Mouse (Mus musculus) liver, embryonic 12.5 days (tissue): ENCODE measurements around the gene Kirrel3. TPM values are rescaled to one million over a fixed set of nuclear protein-coding genes. Genes with fewer than 3 reads are reported as not detected.

Experiments used
- ATAC-seq: fragments of 200-750 bp; cut with Nextera tagmentation; 2 replicates; pipeline ENCODE4 v1.8.0; 2017; ENCODE audit warnings: moderate number of reproducible peaks, mild to moderate bottlenecking, moderate library complexity
- H3K27ac ChIP-seq: fragments of 300-500 bp; sonication (generic); 2 replicates; pipeline ENCODE4 v1.5.1; 2016; ENCODE audit warnings: mild to moderate bottlenecking
- H3K27me3 ChIP-seq: fragments of 300-500 bp; sonication (generic); replicated peaks from 2 replicates; pipeline ENCODE4 v1.6.1; 2016; ENCODE audit warnings: mild to moderate bottlenecking, moderate library complexity
- H3K36me3 ChIP-seq: fragments of 300-500 bp; sonication (generic); 2 replicates; pipeline ENCODE4 v1.6.1; 2016; ENCODE audit warnings: mild to moderate bottlenecking, moderate library complexity
- H3K4me1 ChIP-seq: fragments of 300-500 bp; sonication (generic); 2 replicates; pipeline ENCODE4 v1.6.1; 2016
- H3K4me2 ChIP-seq: fragments of 300-500 bp; sonication (generic); 2 replicates; pipeline ENCODE4 v1.6.1; 2016; ENCODE audit warnings: mild to moderate bottlenecking, moderate library complexity
- H3K4me3 ChIP-seq: fragments of 300-500 bp; sonication (generic); 2 replicates; pipeline ENCODE4 v1.5.1; 2016; ENCODE audit warnings: mild to moderate bottlenecking, moderate library complexity
- H3K9ac ChIP-seq: fragments of 300-500 bp; sonication (generic); 2 replicates; pipeline ENCODE4 v1.6.1; 2016; ENCODE audit warnings: mild to moderate bottlenecking, moderate library complexity
- H3K9me3 ChIP-seq: fragments of 300-500 bp; sonication (generic); replicated peaks from 2 replicates; pipeline ENCODE4 v1.6.1; 2016; ENCODE audit warnings: mild to moderate bottlenecking, moderate library complexity
- WGBS: fragments of 180-500 bp; shearing (Covaris S2); methylation state at CpG from one replicate; pipeline ENCODE4 v1.1.7; 2016; ENCODE audit not compliant: insufficient replicate concordance; 5-methylcytosine and 5-hydroxymethylcytosine counted together
- polyA plus RNA-seq: library from polyadenylated mRNA; unstranded; fragments of >200 nt; fragmentation: Nextera tagmentation; extraction: Ambion mirVana; gene quantifications from 2 replicates; pipeline ENCODE4 v1.2.1, GENCODE M21; 2016

Kirrel3 gene
- polyA plus RNA-seq, 1 experiment from 2014 or later = 0.46 TPM

GRCm38 (mm10) chr9:34748003-34748402 is 262.3 kb downstream of the Kirrel3 start:
- Histone ChIP-seq H3K27ac (no peak overlapping the region), H3K4me1 (no peaks in the 10 kb centered on the region), H3K36me3 (no peaks in the 10 kb centered on the region), H3K9me3 (no peaks in the 10 kb centered on the region), H3K9ac (no peak overlapping the region), H3K4me3 (no peak overlapping the region), H3K4me2 (no peak overlapping the region), H3K27me3 (no peaks in the 10 kb centered on the region)
- no peak for ATAC-seq
- 27% methylated on average over 2 of the region's 2 CpGs for WGBS

DNA sequence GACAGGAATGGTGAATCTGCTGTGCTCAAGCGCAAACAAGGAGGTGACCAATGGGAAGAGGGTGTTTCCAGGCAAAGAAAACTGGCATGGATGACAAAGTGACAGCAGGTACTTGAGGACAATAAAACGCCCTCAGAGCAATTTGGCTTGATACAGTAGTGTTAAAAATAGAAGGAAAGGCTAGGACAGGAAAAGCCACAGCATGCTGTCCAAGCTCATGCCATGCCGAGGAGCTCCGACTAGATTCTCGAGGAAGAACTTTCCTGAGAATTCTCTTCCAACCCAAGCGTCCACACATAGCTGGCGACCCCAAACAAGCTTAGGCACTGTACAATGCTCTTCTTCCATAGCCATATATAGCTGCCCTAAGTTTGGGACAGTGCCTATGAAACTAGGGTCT is 263.5 kb downstream of the Kirrel3 start:
- no peak for ATAC-seq
- 54% methylated on average over 7 of the region's 7 CpGs for WGBS
- no peak overlapping the region for H3K27ac ChIP-seq
- H3K4me2 ChIP-seq = no peak overlapping the region
- no peaks in the 10 kb centered on the region for H3K27me3 ChIP-seq
- H3K36me3 ChIP-seq = no peaks in the 10 kb centered on the region
- no peaks in the 10 kb centered on the region for H3K9me3 ChIP-seq
- H3K4me1 ChIP-seq = no peaks in the 10 kb centered on the region
- H3K9ac ChIP-seq = no peak overlapping the region
- no peak overlapping the region for H3K4me3 ChIP-seq

DNA sequence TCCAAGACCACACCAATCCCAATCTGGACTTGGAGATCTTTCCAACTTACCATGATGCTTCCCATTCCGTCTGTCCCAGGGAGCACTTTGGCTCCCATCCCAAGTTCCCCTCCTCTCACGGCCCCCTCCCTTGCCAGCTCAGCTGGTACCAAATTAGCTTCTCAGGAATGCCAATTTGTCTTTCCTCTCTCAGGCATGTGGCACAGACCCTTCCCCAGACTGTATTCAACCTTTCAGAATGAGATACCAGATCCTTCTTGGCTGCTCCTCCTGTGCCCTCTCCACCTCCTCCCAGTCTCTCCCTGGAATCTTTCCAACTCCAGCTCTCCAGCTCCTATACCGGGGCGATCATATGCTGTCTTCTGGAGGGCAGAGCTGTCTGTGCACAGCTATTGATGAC is 264.2 kb downstream of the Kirrel3 start:
- Histone ChIP-seq H3K36me3 (no peaks in the 10 kb centered on the region), H3K27ac (no peak overlapping the region), H3K4me3 (no peak overlapping the region), H3K4me1 (no peaks in the 10 kb centered on the region), H3K27me3 (no peaks in the 10 kb centered on the region), H3K9ac (no peak overlapping the region), H3K4me2 (no peak overlapping the region), H3K9me3 (no peaks in the 10 kb centered on the region)
- ATAC-seq = no peak
- 61% methylated on average over 4 of the region's 4 CpGs for WGBS

DNA sequence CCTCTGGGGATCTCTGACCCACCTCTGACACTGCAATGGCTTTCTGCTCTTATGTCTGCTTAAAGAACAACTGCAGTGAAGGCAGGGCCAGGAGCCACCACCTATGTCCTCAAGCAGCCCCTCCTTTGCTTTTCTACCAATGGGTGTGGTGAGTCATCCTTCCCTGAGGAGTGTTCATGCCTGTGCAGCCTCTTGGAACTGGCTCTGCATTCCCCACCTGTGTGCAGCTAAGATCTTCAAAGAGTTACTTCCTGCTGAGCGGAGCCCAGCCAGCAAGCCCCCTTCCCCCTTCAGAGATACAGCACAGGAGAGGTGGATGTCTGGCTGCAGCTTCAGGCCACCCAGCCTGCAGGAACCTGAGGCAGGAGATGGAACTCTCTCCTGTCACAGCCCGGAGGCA is 265.2 kb downstream of the Kirrel3 start:
- no peaks in the 10 kb centered on the region for H3K27me3 ChIP-seq
- H3K4me3 ChIP-seq = no peak overlapping the region
- no peak overlapping the region for H3K27ac ChIP-seq
- H3K9me3 ChIP-seq = no peaks in the 10 kb centered on the region
- H3K9ac ChIP-seq = no peak overlapping the region
- no peaks in the 10 kb centered on the region for H3K36me3 ChIP-seq
- 39% methylated on average over 2 of the region's 2 CpGs for WGBS
- no peaks in the 10 kb centered on the region for H3K4me1 ChIP-seq
- no peak for ATAC-seq
- H3K4me2 ChIP-seq = no peak overlapping the region

- Histone ChIP-seq H3K4me2 (no peak overlapping the region), H3K36me3 (no peaks in the 10 kb centered on the region), H3K9ac (no peak overlapping the region), H3K4me1 (no peaks in the 10 kb centered on the region), H3K27ac (no peak overlapping the region), H3K9me3 (no peaks in the 10 kb centered on the region), H3K27me3 (no peaks in the 10 kb centered on the region), H3K4me3 (no peak overlapping the region)
- ATAC-seq = no peak
- 54% methylated on average over 5 of the region's 5 CpGs for WGBS
Observed at GRCm38 (mm10) chr9:34752076-34752800, 266.5 kb downstream of the Kirrel3 start.

- no peak overlapping the region for H3K27ac ChIP-seq
- H3K36me3 ChIP-seq = no peaks in the 10 kb centered on the region
- ATAC-seq = no peak
- no peak overlapping the region for H3K9ac ChIP-seq
- no peak overlapping the region for H3K4me3 ChIP-seq
- WGBS = 15% methylated on average over 4 of the region's 4 CpGs
- no peaks in the 10 kb centered on the region for H3K27me3 ChIP-seq
- no peak overlapping the region for H3K4me2 ChIP-seq
- no peaks in the 10 kb centered on the region for H3K4me1 ChIP-seq
- no peaks in the 10 kb centered on the region for H3K9me3 ChIP-seq
Observed at GRCm38 (mm10) chr9:34752801-34753170, 267.1 kb downstream of the Kirrel3 start.

DNA sequence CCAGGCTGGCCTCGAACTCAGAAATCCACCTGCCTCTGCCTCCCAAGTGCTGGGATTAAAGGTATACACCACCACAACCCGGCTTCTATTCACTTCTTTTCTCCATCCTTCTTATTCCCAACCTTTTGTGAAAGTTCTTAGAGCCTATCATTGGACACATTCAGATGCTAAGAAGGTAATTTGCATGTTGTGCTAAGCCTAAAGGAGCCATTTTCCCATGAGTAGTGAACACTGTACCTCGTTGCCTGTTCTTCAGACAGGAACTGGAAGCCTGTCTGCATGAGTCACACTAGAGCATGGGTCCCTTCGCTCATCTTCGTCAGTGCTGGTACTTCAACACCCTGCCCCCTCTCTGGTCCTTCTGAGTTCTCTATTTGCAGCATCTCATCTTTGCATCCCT is 268.2 kb downstream of the Kirrel3 start:
- no peak for ATAC-seq
- no peak overlapping the region for H3K9ac ChIP-seq
- H3K27ac ChIP-seq = no peak overlapping the region
- no peaks in the 10 kb centered on the region for H3K9me3 ChIP-seq
- no peaks in the 10 kb centered on the region for H3K27me3 ChIP-seq
- no peaks in the 10 kb centered on the region for H3K4me1 ChIP-seq
- whole genome bisulfite sequencing = 52% methylated on average over 5 of the region's 5 CpGs
- no peak overlapping the region for H3K4me2 ChIP-seq
- no peaks in the 10 kb centered on the region for H3K36me3 ChIP-seq
- no peak overlapping the region for H3K4me3 ChIP-seq

GRCm38 (mm10) chr9:34754523-34755097 is 268.9 kb downstream of the Kirrel3 start:
- 66% methylated on average over 6 of the region's 6 CpGs for WGBS
- no peak for ATAC-seq
- Histone ChIP-seq H3K4me3 (no peak overlapping the region), H3K9ac (no peak overlapping the region), H3K27me3 (no peaks in the 10 kb centered on the region), H3K4me2 (no peak overlapping the region), H3K9me3 (no peaks in the 10 kb centered on the region), H3K36me3 (no peaks in the 10 kb centered on the region), H3K4me1 (no peaks in the 10 kb centered on the region), H3K27ac (no peak overlapping the region)

DNA sequence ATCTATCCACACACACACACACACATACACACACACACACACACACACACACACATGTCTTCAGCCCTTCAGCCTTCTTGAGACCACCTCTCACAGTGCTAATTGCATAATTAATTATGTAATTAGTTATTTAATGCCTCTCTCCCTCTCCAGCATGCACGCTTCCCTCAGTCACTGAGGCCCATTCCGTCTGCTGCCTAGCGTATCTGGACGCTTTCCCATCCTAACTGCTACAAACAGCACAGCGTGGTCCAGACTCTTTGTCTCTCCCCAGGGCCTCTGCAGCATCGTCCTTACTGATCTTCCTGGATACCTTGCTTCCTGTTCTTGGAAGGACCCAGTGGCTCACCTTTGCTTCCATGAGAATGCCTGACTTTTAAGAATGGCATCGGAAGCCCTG is 270.4 kb downstream of the Kirrel3 start:
- Histone ChIP-seq H3K27ac (no peak overlapping the region), H3K4me1 (no peaks in the 10 kb centered on the region), H3K36me3 (no peaks in the 10 kb centered on the region), H3K4me2 (no peak overlapping the region), H3K4me3 (no peak overlapping the region), H3K9ac (no peak overlapping the region), H3K9me3 (no peaks in the 10 kb centered on the region), H3K27me3 (no peaks in the 10 kb centered on the region)
- no peak for ATAC-seq
- WGBS = 72% methylated on average over 7 of the region's 7 CpGs

- 49% methylated on average over 5 of the region's 5 CpGs for WGBS
- H3K27ac ChIP-seq = no peak overlapping the region
Observed at GRCm38 (mm10) chr9:34758925-34759324, 273.2 kb downstream of the Kirrel3 start.

DNA sequence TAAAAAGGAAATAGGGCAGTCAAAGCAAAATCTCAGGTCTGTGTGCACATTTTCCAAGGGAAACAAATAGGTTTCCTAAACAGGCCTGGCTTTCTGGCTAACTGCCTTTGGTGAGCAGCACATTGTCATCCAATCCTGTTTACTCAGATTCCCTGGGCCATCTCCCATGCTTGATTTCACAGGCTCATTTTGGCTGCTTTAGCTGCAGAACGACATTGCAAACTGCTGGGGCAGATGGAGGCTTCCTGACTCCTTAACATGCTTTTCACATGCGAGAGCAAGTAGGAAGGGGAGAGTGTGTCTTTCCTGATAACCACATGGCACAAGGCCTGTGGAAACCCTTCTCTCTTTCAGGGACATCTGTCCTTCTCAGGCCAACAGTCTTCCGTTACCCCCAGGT is 274.8 kb downstream of the Kirrel3 start:
- H3K4me2 ChIP-seq = no peak overlapping the region
- H3K27ac ChIP-seq = no peak overlapping the region
- H3K4me1 ChIP-seq = no peaks in the 10 kb centered on the region
- no peaks in the 10 kb centered on the region for H3K27me3 ChIP-seq
- WGBS = 61% methylated on average over 3 of the region's 3 CpGs
- no peak for ATAC-seq
- H3K36me3 ChIP-seq = no peaks in the 10 kb centered on the region
- H3K4me3 ChIP-seq = no peak overlapping the region
- H3K9ac ChIP-seq = no peak overlapping the region
- no peaks in the 10 kb centered on the region for H3K9me3 ChIP-seq

More at GRCm38 (mm10) chr9:34758925-34759324, 273.2 kb downstream of the Kirrel3 start:
- H3K4me2 ChIP-seq = no peak overlapping the region
- H3K9ac ChIP-seq = no peak overlapping the region
- no peaks in the 10 kb centered on the region for H3K9me3 ChIP-seq
- no peaks in the 10 kb centered on the region for H3K27me3 ChIP-seq
- ATAC-seq = no peak
- H3K36me3 ChIP-seq = no peaks in the 10 kb centered on the region
- no peak overlapping the region for H3K4me3 ChIP-seq
- H3K4me1 ChIP-seq = no peaks in the 10 kb centered on the region

- ATAC-seq = no peak
- no peaks in the 10 kb centered on the region for H3K36me3 ChIP-seq
- WGBS = 51% methylated on average over 7 of the region's 7 CpGs
Observed at GRCm38 (mm10) chr9:34766792-34767623, 281.3 kb downstream of the Kirrel3 start.

More at GRCm38 (mm10) chr9:34766792-34767623, 281.3 kb downstream of the Kirrel3 start:
- H3K4me2 ChIP-seq = no peak overlapping the region
- no peaks in the 10 kb centered on the region for H3K9me3 ChIP-seq
- no peak overlapping the region for H3K27ac ChIP-seq
- no peak overlapping the region for H3K9ac ChIP-seq
- H3K4me3 ChIP-seq = no peak overlapping the region
- no peaks in the 10 kb centered on the region for H3K27me3 ChIP-seq
- H3K4me1 ChIP-seq = no peaks in the 10 kb centered on the region
